Mouse (Mus musculus) liver (tissue): ENCODE results near the gene Lmf2.

ENCODE experiments used
- DNase-seq: peaks from one replicate; pipeline ENCODE4 v3.0.0-alpha.2; 2020; ENCODE audit warnings: mixed read lengths

Gene Lmf2

GRCm38 (mm10) chr15:89355241-89356187 is at the start of gene Lmf2, which contains the start of gene Ncaph2:
Lmf2 (minus strand) TSS chr15:89355659.
Ncaph2 (plus strand) TSS chr15:89355719.
- peak; percentile 97 for DNase-seq

GRCm38 (mm10) chr15:89404831-89405623 is 49.6 kb upstream of the Lmf2 start:
- no peak for DNase-seq

- no peak for DNase-seq
Measured at GRCm38 (mm10) chr15:89402471-89402870, 47.0 kb upstream of the Lmf2 start.

GRCm38 (mm10) chr15:89399716-89400115 is 44.3 kb upstream of the Lmf2 start:
- no peak for DNase-seq

GRCm38 (mm10) chr15:89398146-89398545 is 42.7 kb upstream of the Lmf2 start:
- no peak for DNase-seq

GRCm38 (mm10) chr15:89396883-89397282 is 41.4 kb upstream of the Lmf2 start:
- no peak for DNase-seq

GRCm38 (mm10) chr15:89390081-89390480 is 34.6 kb upstream of the Lmf2 start:
- no peak for DNase-seq

GRCm38 (mm10) chr15:89387127-89387526 is 31.7 kb upstream of the Lmf2 start:
- no peak for DNase-seq

GRCm38 (mm10) chr15:89384617-89385016 is 29.2 kb upstream of the Lmf2 start, which contains the start of gene Klhdc7b:
Klhdc7b (plus strand) TSS chr15:89384917.
- DNase-seq, result no peak

- DNase-seq, result peak; percentile 69
Measured at GRCm38 (mm10) chr15:89379429-89379828, 24.0 kb upstream of the Lmf2 start.

- DNase-seq, result no peak
Measured at GRCm38 (mm10) chr15:89378831-89379401, 23.5 kb upstream of the Lmf2 start, which contains the start of gene Odf3b. Odf3b (minus strand) TSS chr15:89379282.

- no peak for DNase-seq
Measured at GRCm38 (mm10) chr15:89377938-89378828, 22.7 kb upstream of the Lmf2 start.

GRCm38 (mm10) chr15:89377362-89377761 is 21.9 kb upstream of the Lmf2 start:
- no peak for DNase-seq

- DNase-seq, result no peak
Measured at GRCm38 (mm10) chr15:89376957-89377356, 21.5 kb upstream of the Lmf2 start, which contains the start of gene Tymp. Tymp (minus strand) TSS chr15:89377039.

GRCm38 (mm10) chr15:89376040-89376439 is 20.6 kb upstream of the Lmf2 start:
- DNase-seq, result no peak

- no peak for DNase-seq
Measured at GRCm38 (mm10) chr15:89374801-89375534, 19.5 kb upstream of the Lmf2 start.

- DNase-seq, result no peak
Measured at GRCm38 (mm10) chr15:89374340-89374739, 18.9 kb upstream of the Lmf2 start.

GRCm38 (mm10) chr15:89373762-89374248 is 18.3 kb upstream of the Lmf2 start, which contains the start of gene Sco2:
Sco2 (minus strand) TSS chr15:89373846.
- peak; percentile 94 for DNase-seq

GRCm38 (mm10) chr15:89373027-89373761 is 17.7 kb upstream of the Lmf2 start:
- DNase-seq, result peak; percentile 91

GRCm38 (mm10) chr15:89372536-89372935 is 17.1 kb upstream of the Lmf2 start:
- DNase-seq, result no peak
